Mouse (Mus musculus) urinary bladder, adult 18-20 months (tissue): ENCODE results near the gene Cdc14b.
A peak's percentile ranks its signal among the peaks of the same experiment; 100 is the strongest.

Source experiments
- DNase-seq, 2 experiments: peaks; one replicate each; pipeline ENCODE4 v3.0.0; 2022; ENCODE audit warnings: low spot score in 2 of 2, mixed read lengths in 2 of 2

Gene Cdc14b

DNA sequence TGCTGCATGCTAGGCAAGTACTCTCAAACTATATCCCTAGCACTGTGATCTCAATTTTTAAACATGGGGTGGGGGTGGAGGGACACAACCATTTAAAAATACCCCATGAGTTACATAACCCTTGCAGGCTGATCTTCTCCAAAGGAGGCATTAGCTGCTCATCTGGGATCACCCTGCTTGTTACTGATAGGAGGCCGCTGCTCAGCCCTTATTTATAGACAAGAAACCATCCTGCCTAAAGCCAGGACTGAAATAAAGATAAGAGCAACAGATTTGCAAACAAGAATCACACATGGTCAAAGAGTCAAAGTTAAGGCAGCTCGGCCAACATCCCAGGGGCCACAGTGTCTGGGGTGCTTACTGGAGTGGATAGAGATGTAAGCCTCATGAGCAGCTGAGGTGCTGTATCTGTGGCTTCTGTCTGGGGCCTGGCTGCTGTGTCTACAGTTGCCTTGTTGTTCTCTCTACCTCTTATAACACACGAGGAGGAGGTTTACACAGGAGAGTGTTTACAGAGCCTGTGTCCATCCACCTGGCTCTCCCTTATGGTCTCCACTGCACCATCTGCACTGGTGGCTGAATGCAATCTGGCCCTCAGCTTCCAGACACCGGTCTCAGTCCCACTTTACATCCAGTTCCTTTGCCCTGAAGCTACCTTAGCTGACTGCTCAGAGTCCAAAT is 38.0 kb downstream of the Cdc14b start:
- DNase-seq, result no peak

DNA sequence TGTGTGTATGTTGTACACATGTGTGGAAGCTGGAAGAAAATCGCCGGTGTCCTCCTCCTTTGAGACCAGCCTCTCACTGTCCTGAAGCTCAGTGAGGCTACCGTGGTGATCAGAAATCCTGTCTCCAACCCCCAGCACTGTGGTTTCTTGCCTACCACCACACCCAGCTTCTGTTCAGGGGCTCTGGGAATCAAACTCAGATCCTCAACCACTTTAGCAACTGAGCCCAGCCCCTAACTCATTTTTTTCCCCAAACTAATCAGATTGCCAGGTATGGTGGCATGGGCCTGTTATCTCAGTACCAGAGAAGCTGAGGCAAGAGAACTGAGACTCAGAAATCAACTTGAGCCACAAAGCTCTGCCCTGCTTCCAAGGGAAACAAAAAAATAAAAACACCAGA is 39.3 kb downstream of the Cdc14b start:
- DNase-seq, result no peak

GRCm38 (mm10) chr13:64235062-64235715 is 39.9 kb downstream of the Cdc14b start:
- DNase-seq, result no peak

DNA sequence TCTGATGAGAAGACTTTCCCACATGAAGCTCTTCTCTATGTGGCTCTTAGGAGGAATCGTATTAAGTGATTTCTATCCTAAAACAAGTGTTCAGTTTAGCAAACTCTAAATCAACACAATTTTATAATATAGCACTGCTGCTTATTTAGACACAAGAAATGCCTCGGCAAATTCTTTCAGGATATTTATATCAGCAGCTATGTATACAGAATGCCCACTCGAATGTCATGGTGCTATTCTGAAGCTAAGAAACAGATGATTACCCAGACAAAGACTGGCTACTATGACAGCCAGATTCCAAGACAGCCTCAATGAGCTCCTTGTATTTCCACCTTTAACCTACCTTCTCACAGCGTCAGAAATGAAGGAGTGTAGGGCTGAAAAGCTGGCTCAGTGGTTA is 42.0 kb downstream of the Cdc14b start:
- DNase-seq, result no peak

GRCm38 (mm10) chr13:64226725-64227124 is 48.4 kb downstream of the Cdc14b start:
- no peak for DNase-seq

DNA sequence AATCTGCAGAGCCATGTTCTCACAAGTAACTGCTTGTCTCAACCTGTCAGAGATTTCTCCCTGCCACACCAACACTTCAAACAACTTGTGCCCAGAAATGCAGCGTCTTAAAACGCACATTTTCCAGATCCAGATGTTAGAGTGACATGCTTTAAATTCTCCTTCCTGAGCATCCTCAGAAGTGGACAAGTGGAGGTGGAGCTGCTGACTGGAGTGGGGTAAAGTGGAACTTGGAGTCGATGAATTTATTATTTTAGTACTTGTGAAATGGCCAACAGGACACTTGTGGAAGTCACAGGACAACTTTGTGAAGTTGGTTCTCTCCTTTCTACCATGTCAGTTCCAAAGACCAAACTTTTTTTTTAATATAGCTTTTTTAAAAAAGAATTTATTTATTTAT is 49.4 kb downstream of the Cdc14b start:
- DNase-seq, result no peak

GRCm38 (mm10) chr13:64214891-64215290 is 60.2 kb downstream of the Cdc14b start:
- no peak for DNase-seq

DNA sequence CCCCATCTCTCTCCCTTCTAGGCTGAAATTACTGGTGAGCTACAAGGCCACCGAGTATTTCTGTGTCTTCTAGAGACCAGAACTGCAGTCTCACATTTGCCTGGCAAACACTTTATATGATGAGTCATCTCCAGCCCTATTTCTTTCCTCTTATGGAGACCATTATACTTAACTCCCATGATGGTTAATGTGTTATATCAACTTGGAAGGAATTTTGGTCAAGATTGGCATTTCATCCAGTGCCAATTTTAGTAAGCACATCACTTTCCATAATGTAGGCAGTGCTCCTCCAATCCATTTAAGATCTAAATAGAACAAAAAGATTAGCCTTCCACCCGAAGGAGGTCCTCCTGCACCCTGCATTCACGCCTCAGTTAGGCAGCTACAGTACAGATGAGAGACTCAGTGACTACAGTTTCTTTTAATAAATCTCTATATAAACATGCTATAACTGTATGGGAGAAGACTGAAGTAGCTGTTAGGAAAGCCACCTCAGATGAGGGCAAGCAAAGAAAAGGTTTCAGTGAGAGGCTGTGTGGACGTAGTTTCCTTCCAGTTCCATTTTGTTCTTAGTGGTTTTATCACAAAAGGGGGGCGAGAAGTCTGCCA is 63.0 kb downstream of the Cdc14b start:
- DNase-seq, result no peak

DNA sequence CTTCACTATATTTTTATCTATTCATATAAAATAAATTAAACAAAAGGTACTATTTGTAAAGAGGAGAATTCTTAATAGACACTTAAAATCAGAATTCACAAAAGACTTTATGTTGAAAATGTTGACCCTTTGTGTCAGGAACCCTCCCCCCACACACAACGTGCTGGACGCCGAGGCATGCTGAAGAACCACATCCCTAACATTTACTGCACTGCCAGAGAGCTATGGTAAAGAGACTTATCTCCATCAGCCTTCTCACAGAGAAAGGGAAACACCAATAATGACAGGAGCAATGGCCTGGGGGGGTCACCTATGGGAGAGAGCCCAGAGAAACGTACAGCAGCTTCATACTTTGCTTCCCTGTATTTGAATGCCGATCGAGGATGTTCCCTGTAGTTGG is 66.9 kb downstream of the Cdc14b start:
- no peak for DNase-seq

GRCm38 (mm10) chr13:64205186-64205585 is 69.9 kb downstream of the Cdc14b start:
- no peak for DNase-seq

DNA sequence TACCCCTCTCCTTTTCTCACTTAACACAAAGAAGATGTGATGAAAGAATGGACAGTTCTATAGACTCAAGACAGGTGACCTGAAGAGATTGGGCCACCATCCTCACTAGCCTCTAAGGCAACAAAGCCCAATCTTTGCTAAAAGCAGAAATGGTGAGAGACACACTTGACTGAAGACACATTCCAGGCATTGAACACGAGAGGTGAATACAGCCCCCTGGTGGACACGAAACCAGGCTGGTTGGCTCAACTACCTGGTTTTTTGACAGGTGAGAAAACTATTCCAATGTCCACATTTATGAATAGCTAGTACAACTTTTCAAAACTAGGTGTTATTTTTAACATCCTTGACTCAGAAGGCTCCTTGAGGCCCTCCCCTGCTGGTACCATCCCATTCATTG is 70.4 kb downstream of the Cdc14b start:
- no peak for DNase-seq

GRCm38 (mm10) chr13:64200911-64201310 is 74.2 kb downstream of the Cdc14b start:
- no peak for DNase-seq

DNA sequence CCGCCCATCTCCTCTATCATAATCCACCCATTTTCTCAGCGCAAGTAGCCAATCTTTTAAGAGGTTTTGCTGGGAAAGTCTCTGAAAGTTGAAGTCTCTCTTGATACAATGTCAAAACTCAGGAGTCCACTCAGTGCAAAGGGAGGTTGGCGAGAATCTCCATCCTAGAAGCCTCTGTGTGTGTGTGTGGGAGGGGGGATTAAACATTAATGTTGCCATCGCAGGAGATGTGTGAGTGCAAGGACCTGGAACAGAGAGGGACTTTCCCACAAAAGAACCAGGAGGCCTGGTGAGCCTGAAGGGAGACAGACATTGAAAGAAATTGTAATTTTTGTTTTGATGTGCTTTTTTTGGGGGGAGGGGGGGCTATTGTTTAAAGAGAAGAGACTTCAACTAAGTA is 76.8 kb downstream of the Cdc14b start:
- DNase-seq, result no peak

GRCm38 (mm10) chr13:64197899-64198298 is 77.2 kb downstream of the Cdc14b start:
- DNase-seq, result no peak

GRCm38 (mm10) chr13:64187065-64187464 is 88.0 kb downstream of the Cdc14b start:
- DNase-seq, result no peak

GRCm38 (mm10) chr13:64186516-64186915 is 88.6 kb downstream of the Cdc14b start:
- DNase-seq, result no peak

DNA sequence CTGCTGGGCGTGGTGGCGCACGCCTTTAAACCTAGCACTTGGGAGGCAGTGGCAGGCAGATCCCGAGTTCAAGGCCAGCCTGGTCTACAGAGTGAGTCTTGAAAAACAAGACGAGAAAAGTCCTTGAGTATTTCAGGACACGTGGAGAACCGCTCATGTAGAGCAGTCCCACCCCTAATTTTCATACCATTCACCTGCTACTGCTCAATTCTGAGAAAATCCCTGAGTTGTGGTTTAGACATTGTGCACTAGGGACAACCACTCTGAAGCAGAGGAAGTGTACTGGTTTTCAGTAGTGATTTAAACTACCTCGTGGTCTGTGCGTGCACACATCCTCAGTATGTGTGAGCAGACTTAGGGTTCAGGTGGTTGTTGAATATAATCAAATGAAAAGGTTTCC is 89.5 kb downstream of the Cdc14b start:
- no peak for DNase-seq

DNA sequence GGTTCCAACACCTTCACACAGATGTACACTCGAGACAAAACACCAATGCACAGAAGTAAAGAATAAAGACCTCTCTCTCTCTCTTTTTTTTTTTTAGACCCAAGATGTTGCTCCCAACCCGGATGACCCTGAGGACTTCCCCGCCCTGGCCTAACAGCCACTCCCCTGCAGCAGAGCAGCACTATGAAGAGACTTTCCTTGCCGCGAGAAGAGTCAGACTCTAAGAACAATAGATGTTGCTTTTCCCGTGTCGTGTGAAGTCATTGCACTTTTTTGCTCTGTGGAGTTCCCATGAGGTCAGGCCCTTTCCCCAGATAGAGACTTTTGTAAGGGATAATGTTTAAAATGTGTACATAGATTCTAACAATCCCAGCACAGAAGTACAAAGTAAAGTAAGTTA is 89.9 kb downstream of the Cdc14b start:
- DNase-seq, result no peak

DNA sequence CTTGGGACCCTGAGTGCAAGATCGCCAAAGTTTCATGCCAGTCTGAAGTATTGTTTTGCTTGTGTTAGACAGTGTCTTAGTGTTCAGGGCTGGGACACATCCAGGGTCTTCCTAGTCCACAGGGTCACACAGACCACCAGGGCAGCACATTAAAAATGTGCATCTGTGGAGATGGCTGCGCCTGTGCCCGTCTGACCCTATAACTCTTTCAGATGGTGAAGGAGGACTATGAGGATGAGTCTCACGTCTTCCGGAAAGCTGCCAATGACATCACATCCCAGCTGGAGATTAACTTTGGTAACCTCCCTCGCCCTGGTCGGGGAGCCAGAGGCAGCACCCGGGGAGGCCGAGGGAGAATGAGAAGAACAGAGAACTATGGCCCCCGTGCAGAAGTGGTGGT is 90.7 kb downstream of the Cdc14b start:
- DNase-seq, result no peak

- no peak for DNase-seq
Measured at GRCm38 (mm10) chr13:64183583-64183982, 91.5 kb downstream of the Cdc14b start.

DNA sequence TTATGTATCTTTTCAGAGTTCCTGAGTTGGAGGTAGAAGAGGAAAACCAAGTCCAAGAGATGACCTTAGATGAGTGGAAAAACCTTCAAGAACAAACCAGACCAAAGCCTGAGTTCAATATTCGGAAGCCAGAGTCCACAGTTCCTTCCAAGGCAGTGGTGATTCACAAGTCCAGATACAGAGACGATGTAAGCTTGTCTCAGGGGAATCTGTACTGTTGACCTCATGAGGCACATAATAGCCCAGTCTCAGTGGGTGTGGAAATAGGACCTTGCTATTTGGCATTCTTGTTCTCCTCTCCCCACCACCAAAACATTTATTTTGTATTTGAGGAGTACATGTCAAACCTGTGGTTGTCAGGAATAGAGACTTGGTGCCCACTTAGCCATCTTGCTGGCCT is 93.0 kb downstream of the Cdc14b start:
- DNase-seq, result no peak

GRCm38 (mm10) chr13:64180888-64181287 is 94.2 kb downstream of the Cdc14b start:
- DNase-seq, result peak; percentile 11 to 33

- DNase-seq, result no peak
Measured at GRCm38 (mm10) chr13:64180300-64180699, 94.8 kb downstream of the Cdc14b start.
